Mouse (Mus musculus) adrenal gland, adult 18-20 months (tissue): Measurements from ENCODE around the gene Crtc1. TPM values are rescaled to one million over a fixed set of nuclear protein-coding genes. Genes with fewer than 3 reads are reported as not detected.

Experiments
- DNase-seq, 2 experiments: peaks; one replicate each; pipeline ENCODE4 v3.0.0; 2021 to 2022; ENCODE audit warnings: low spot score in 2 of 2
- long read RNA-seq, 2 experiments: library from polyadenylated mRNA; stranded (forward); transcript quantifications; one replicate each; pipeline ENCODE4 v2.0.0; 2021
- total RNA-seq, 2 experiments: library from RNA; stranded (reverse); gene quantifications; 1 replicate in 1 of 2; 2 replicates in 1 of 2; pipeline ENCODE4 v1.2.3; 2021

Gene Crtc1
- 10 to 100 TPM; 19.3 to 22.3 TPM for total RNA-seq
- long read RNA-seq, experiment 1, full-length matches to known transcripts: 1 of 9 reads
- long read RNA-seq, experiment 1, partial matches to known transcripts: 1 of 9 reads
- long read RNA-seq, experiment 1, other reads (novel, unspliced or antisense): 7 of 9 reads
- long read RNA-seq, experiment 2, full-length matches to known transcripts: 1 of 9 reads
- long read RNA-seq, experiment 2, partial matches to known transcripts: 0 of 9 reads
- long read RNA-seq, experiment 2, other reads (novel, unspliced or antisense): 8 of 9 reads

DNA sequence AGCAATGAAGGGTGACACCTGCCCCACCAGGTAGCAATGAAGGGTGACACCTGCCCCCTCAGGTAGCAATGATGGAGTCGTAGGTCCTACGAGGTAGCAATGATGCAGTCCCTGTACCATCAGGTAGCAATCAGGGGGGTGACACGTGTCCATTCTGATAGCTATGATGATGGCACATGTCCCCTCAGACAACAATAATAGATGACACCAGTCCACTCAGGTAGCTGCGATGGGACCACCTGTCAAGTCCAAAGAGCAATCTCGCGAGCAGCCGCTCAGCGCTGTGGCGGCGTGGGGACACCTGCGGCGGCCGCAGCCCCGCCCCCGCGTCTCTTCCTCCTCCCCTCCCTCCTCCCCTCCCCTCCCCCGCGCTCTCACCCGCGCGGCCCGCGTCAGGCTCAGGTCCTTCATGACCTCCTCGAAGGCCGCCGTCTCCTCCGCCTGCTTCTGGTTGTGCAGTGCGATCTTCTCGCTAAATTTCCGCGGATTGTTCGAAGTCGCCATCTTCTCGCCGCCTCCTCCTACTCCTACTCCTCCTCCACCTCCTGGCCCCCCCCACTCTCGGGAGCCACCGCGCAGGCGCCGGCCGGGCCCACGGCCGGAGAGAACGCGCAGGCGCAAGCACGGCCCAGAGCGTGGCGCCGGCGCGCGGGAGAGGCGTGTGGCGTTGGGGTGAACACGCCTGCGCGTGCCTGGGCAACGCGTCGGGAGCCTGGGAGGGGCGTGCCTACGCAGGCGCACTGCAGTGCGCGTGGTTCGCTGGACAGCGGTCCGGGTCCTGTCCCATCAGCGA, at the start of gene Crtc1:
Gene Crtc1, minus strand, starts transcription at position 525 of the 793 bp plus-strand sequence.
- DNase-seq: peak; percentile 98

DNA sequence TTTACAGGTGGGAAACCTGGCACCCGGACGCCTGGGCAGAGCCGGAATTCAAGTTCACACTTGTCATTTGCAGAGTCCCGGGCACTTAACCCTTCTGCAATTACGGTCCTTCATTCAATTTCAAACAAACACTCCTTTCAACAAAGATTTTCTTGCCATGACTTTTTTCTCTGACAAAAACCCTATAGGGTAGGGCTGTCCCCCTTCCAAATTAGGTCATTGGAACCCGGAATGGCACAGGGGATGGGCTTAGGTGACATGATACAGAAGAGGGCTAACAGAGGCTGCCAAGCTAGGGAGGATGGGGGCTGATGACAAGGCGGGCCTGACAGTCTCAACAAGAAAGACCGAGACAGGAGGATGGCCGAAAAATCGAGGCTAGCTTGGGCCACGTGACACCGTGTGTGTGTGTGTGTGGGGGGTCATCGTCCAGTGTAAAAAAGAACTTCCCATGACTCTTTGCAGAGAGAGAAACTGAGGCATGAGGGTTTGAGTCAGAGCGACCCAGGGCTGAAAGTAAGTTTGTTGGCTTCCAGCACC, 49.6 kb upstream of the Crtc1 start:
- DNase-seq: no peak

DNA sequence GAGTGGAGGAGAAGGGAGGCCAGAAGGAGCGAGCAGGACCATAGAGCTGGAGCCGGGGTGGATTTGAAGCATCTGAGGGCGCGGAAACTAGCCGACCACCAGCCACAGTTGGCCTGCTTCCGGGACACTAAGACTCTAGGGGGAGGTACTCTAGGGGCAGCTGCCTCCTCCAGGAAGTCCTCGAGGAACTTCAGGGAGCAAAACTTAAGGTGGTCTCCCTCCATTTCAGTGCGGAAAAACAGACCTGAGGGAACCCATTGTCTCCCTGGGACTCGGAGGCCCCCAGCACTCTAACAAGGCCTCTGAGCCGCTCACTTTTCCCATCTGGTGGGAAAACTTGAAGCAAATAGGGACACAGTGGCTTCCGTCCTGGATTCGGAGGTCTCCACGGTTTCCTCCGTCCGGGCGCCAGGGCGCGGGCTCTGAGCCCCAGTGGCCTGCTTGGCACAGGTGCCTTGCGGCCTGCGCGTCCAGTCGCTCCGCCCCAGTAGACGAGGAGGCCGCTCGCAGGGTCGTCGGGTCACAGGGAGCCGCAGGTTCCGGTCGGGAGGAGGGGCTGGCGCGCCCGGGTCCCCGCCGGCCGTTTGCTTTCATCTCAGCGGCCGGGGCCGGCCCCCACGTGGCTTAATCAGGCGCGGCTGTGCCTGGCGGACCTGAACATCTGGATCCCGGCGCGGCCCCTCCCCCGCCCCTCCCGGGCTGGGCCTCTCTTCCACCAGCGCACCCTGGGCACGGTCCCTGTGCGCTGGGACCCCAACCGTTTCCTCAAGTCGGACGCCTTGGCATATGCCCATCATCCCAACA, 48.8 kb upstream of the Crtc1 start:
- DNase-seq: no peak

DNA sequence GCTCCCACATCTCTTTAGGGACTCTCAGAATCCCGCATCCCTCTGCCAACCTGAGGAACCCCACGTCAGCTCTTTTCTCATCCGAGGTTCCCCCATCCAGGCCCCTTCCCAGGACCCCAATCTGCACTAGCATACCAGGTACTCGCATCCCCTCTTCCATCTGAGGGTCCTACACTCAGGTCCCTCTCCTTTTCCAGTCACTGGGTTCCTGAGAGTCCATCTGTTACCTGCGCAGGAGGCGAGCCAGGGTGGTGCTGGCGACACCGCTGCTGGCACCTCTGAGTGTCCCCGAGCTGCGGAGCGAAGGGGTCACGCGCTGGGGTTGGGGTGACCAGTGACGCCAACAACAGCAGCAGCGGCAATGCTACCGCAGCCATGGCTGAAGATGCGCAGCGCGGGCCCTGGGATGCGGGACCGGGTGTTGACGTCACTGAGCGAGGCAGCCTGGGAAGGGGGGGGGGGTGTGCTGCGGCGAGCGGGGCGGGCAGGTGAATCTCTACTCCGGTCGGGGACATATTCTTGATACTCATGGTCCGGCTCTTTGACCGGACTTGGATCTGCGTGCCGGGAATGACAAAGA, 47.7 kb upstream of the Crtc1 start, which contains the start of gene Tmem59l:
Gene Tmem59l, minus strand, starts transcription at position 418 of the 580 bp plus-strand sequence.
- DNase-seq: no peak

DNA sequence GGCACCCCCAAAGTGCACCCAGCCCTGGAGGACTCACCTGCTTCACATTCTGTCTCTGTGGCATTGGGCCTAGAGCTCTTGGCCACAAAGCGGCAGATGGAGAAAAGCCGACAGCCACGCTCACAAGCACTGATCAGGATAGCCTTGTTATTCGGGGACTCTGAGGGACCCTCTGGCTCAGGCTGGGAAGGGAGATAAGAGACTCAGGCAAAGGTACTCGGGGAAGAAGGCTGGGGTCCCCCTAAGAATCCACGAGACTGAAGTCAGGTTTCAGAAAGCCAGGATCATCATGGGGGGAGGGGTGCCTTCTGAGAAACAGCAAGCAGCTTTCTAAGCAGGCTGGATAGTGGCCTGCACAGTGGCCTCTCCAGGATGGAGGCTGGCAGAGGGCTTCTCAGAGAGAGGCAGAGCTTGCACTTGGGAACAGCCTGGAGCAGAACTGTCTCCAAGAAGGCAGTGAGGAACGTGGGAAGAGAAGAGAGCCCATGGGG, 46.9 kb upstream of the Crtc1 start:
- no peak for DNase-seq

DNA sequence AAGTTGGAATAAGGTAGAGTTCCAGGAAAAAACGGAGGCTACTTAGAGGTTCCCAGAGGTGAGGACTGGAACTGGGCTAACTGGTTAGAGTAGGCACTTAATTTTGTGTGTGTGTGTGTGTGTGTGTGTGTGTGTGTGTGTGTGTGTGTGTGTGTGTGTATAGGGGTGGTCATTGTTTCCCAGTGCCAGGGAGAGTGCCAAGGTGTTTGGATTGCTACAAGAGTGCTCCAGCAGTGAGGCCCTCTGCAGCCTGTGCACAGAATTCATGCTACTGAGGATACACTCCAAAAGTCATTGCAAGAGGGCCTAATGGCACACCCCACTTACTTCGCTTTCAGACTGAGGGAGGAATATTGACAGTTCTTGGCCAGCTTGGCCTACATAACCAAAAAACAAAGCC, 43.6 kb upstream of the Crtc1 start:
- DNase-seq: no peak

DNA sequence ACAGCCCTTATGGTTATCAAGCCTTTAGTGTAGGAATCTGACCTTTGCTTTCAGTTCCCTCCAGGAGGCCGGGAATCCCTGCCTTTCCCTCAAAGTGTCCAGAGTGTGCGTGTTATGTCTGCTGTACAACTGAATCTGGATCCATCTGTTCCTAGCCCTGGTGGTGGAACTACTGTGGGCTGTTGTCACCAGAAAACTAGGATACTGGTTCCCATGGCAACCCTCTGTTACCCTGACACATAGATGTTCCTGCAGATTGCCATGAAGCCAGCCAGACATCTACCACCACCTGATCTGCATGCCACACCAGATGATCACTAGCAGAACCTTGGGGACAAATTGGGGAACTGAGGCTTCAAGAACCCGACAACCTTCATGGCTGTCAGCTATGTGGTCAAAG, 42.5 kb upstream of the Crtc1 start:
- no peak for DNase-seq

DNA sequence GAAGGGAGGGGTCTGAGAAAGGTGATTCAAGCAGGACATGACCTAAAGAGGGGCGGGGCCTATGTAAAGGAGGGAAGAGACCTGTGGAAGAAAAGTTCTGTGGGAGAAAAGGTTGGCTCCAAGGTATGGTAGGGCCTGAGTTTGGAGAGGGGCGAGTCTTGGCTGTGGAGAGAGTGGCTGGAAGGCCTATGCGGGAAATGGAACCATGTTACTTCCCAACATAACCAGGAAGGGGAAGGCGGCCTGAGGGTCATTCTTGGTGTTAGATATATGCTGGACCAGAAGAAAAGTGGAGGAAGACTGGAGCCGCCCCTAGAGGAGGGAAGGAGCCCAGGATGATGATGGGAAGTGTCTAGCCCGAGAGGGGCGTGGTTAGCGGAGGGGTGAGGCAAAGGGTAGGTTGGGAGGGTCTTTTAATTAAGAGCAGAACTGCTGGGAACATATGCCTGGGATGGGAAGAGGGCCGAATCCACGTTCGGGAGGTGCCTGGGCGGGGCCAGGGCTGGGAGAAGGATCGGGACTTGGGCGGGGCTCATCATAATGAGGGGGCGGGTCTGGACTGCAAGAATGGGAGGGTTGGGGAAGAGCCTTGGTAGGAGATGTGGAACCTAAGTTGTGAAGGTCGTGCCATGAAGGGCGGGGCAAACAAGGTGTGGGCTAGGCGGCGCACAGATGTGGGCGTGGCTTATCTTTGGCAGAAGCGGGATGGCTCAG, 38.0 kb upstream of the Crtc1 start:
- DNase-seq: no peak

DNA sequence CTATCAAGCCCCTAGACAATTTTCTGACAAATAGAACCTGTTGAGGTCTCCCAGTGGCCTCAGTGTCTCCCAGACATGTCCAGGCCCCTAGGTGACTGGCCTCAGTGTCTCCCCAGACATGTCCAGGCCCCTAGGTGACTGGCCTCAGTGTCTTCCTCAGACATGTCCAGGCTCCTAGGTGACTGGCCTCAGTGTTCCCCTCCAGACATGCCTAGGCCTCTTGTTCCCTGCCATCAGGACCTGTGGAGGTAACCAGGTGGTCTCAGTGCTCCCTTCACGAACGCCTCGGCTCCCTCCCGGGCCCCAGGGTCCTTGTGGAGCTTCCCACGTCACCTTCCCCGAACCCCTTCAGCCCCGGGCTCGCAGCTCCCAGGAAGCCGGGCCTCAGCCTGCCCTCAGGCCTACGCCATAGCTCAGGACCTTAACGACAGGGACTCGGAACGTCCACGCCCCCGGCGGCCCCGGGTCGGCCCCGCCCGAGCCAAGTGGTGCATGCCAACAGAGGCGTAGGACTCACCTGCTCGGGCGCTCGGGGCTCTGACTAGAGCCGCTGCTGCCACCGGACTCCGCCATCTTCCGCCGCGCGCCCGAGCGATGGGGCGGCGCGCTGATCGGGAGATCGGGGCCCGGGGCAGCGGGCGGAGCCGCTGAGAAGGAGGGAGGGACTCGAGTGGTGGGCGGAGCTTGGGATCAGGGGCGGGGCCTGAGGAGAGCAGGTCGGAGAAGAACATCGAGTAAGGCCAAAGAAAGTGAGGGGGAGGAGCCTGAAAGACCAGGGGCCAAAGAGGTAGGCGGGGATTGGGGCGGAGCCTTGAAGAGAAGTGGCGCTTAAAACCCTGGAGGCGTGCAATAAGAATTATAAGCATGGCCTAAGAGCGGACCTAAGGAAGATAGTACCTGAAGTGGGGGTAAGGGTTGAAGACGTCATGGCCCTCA, 37.2 kb upstream of the Crtc1 start, which contains the start of gene Klhl26:
Gene Klhl26, minus strand, starts transcription at position 636 of the 936 bp plus-strand sequence.
- peak; percentile 95 to 96 for DNase-seq

DNA sequence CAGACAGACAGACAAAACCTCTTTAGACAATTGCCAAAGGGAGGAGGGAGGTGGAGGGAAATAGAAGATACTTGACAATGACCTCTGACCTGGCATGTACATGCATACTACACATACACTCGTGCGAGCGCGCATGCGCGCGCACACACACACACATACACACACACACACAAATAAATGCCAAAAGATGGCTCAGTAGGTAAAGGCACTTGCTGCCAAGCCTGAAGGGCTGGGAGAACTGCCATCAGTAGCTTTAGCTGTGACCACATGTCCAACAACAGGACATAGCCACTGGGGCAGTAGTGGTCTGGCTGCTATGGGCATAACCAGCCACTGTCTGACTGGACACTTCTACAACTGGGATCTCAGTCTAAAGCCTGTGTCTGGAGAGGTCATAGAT, 32.5 kb upstream of the Crtc1 start:
- DNase-seq: no peak

DNA sequence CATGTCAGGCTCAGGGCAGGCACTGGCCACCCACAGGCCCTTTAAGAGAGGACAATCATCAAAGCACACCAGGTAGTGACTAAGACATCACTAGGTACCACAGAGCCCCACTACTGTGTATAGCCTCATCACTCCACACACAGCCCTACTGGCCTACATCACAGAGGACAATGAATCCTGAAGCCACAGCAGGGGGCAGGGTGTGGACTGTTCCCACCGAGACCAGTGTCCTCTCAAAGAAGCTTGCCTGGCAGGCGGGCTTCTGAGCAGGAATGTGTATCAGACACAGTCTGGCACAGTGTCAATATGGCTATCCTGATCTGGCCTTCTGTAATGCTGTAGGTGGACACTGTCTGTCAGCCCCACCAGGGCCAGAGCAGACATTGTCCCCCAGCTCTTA, 30.6 kb upstream of the Crtc1 start:
- no peak for DNase-seq

DNA sequence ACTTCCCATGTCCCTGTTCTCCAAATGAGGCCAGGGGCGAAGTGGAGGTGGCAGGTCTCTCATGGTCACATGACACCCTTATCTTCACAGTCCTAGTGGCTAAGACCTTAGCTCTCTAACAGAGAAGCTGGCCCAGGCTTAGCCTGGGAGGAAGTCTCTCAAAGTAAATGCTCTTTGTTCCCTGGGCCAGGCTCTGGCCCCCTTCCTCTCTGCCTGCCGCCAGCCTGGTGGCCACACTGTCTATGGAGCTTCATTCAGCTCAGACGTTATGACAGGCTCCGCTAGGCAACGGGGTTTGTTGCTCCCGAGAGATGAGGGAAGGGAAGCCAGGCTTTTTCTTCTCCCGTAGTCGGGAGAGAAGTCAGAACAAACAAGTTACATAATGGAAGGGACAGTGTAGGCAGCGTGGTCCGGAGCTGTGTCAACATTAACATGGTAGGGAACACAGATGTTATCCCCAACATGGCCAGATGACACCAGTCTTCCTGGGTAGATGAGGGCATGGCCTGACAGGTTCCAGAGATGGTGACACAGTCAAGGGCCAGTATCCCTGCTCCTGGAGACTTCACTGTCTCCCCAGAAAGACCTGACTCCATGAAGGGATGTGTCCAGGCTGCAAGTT, 30.0 kb upstream of the Crtc1 start:
- DNase-seq: no peak

DNA sequence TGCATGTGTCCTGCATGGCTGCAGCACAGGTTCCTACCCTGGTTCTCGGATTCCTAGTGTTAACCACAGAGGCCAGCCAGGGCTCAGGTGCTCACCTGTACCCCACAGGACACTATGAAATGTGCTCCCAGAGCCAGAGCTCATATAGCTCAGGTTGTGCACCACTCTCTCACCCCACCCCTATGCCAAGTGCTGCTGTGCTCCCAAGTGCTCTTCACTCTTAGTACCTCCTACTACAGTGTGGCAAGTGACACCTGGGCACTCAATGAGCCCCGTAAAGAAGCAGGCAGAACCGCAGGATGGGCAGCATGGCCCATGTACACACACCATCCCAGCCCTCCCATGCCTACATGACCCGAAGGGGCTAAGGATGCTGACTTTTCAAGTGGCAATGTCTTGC, 29.4 kb upstream of the Crtc1 start:
- DNase-seq: no peak

DNA sequence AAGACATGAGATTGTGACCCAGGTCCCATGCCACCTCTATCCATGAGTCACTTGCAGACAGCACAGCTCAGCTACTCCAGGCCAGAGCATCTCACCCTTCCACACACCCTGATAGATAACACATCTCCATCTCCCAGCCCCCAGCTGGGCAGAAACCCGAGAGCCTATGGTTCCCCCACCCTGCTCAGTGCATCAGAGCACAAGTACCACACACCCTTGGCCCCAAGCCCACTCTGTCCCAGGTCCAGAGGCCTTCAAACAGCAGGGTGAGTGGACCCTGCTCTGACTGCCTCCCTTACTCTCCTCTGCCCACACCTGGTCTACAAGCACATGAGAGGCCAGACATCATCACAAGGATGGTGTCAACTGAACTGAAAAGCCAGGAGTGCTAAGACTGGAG, 28.5 kb upstream of the Crtc1 start:
- no peak for DNase-seq

DNA sequence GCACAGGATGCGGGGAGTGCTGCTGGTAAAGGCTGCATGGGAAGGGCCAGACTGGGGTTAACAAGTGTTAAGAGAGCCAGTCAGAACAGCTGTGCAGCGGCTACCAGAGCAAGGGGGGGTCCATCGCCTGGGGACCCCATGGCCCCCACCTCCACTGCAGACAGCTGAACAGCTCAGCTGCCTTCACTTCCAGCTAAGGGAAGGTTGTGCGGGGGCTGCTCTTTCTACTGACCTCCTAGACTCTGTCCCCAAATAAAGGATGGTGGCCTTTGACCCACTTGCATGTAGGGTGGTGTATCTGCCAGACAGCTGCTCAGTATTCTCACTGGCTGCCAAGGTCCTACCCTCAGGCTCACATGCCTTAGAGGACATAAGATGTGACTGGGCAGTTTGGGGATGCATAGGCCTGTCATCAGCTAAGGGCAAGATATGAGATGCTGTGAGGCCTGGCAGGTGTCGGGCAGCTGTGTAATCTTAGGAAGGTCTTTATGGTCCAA, 27.9 kb upstream of the Crtc1 start:
- DNase-seq: no peak

DNA sequence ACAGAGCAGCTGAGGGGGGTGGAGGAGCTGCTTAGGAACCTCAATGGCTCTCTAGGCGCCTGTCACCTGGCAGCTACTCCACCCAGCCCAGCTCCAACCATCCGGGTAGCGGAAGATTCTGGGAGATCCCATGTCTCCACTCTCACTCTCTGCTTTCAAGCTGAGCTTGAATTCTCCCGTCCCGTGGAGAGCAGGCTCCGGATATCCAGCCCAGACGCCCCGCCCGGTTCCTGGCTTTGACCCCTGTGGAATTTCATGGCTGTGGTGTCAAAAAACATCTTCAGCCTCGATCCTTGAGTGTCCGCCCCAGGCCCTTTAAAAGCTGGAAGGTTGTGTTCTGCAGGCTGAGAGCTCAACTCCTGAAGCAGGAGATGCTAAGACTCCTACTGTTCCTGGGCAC, 27.4 kb upstream of the Crtc1 start:
- DNase-seq: no peak

DNA sequence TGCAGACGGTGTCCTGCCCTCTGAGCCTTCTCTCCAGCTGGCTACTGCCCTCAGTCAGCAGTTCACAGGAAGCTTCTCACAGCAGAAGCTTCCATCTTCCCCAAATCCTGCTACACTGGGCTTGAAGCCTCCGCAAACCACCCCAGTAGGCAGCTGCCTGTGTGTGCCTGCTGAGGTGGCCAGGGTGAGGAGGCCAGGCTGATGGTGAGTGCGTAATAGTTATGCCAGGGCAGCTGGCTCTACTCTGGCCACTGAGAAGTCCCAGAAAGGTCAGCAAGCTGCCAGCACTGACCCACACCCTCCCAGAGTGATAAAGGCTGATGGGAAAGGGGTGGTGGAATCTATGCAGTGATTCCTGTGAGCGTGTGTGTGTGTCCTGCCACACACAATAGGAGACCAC, 26.9 kb upstream of the Crtc1 start:
- DNase-seq: no peak

DNA sequence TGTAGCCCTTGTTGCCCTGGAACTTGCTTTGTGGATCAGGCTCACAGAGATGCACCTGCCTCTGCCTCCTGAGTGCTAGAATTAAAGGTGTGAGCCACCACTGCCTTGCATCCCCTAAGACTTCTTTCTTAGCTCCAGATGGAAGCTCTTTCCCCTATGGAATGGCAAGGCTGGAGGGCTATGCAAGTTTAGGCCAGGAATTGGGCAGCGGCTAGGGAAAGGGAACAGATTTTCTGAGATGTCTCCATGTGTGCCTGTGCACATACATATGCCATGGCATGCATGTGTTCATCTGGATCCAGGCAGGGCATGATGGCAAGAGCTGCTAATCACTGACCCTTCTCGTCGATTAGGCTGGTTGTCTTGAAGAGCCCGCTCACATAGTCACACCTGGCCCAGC, 26.3 kb upstream of the Crtc1 start:
- no peak for DNase-seq
